Comparison of ENCODE assay signal across 11 mouse cellular contexts in genomic region chr2:134816383-134816782, GRCm38 (mm10). TPM values are rescaled to one million over a fixed set of nuclear protein-coding genes. Genes with fewer than 3 reads are reported as not detected.
DNase-seq lines count a peak whose midpoint lies in the region; ATAC-seq and TF ChIP-seq lines count a peak whose summit lies in the region.
"Had no signal": no experiment of that assay in that cellular context is flagged by ENCODE, and none has a peak within 500 bp of the region (broad histone marks: within the 10 kb centered on the region; RNA-seq: fewer than 3 reads in every experiment).

No protein-coding gene starts in this region.

- no peak for ATAC-seq in forebrain, postnatal 0 days
- ATAC-seq in forebrain, embryonic 13.5 days: no peak
- ATAC-seq in lung, embryonic 16.5 days (ENCODE audit: low read depth): peak; percentile 90
- ATAC-seq in frontal cortex, adult (ENCODE audit: low TSS enrichment): no peak

- H3K27ac ChIP-seq in forebrain, postnatal 0 days (ENCODE audit: low read depth, low read length): no peak overlapping the region
- H3K27ac ChIP-seq in forebrain, embryonic 13.5 days: no peak overlapping the region
- peak overlapping the region; percentile 44 for H3K27ac ChIP-seq in lung, embryonic 16.5 days (ENCODE audit: low read length)
- H3K27ac ChIP-seq: hindbrain, embryonic 15.5 days; limb, embryonic 12.5 days had no signal

- no peak overlapping the region for H3K4me3 ChIP-seq in forebrain, postnatal 0 days (ENCODE audit: low read depth, low read length)
- H3K4me3 ChIP-seq in forebrain, embryonic 13.5 days: no peak overlapping the region
- no peak overlapping the region for H3K4me3 ChIP-seq in lung, embryonic 16.5 days (ENCODE audit: low read length)
- H3K4me3 ChIP-seq: hindbrain, embryonic 15.5 days; limb, embryonic 12.5 days had no signal

- no peak for TF ChIP-seq CTCF in forebrain, postnatal 0 days (IDR thresholded peaks at IDR 0.05; ENCODE audit: low read depth)

- DNase-seq in forebrain, postnatal 0 days: peak; percentile 5
- DNase-seq in left cerebral cortex, postnatal 14 days (ENCODE audit: low spot score in 2 of 2): peak; percentile 13 to 40
- DNase-seq in left cerebral cortex, adult 18-20 months (ENCODE audit: low spot score in 2 of 2): no peak
- DNase-seq in adrenal gland, postnatal 14 days: peak; percentile 49
- DNase-seq in c-Kit-positive CD71-positive TER-119-positive erythroid progenitor cells, embryonic 14.5 days (ENCODE audit: low spot score): no peak

- peaks cover 8% of the 10 kb centered on the region; the same call in 1 of the 2 replicates for H3K4me1 ChIP-seq in forebrain, postnatal 0 days (ENCODE audit: insufficient read depth)
- H3K4me1 ChIP-seq in forebrain, embryonic 13.5 days: no peaks in the 10 kb centered on the region
- H3K4me1 ChIP-seq in lung, embryonic 16.5 days (replicated peaks; ENCODE audit: control insufficient read depth, insufficient read depth, low read length): peaks cover 10% of the 10 kb centered on the region; the same call in 1 of the 2 replicates
- H3K4me1 ChIP-seq: limb, embryonic 12.5 days had no signal

- no peaks in the 10 kb centered on the region for H3K36me3 ChIP-seq in forebrain, postnatal 0 days (ENCODE audit: insufficient read depth)
- no peaks in the 10 kb centered on the region for H3K36me3 ChIP-seq in forebrain, embryonic 13.5 days (ENCODE audit: poor library complexity, severe bottlenecking)
- H3K36me3 ChIP-seq in lung, embryonic 16.5 days (ENCODE audit: control insufficient read depth, insufficient read depth, low read length): no peaks in the 10 kb centered on the region
- H3K36me3 ChIP-seq: hindbrain, embryonic 15.5 days; limb, embryonic 12.5 days had no signal

- H3K27me3 ChIP-seq in forebrain, postnatal 0 days (ENCODE audit: insufficient read depth, low read length): no peaks in the 10 kb centered on the region
- no peaks in the 10 kb centered on the region for H3K27me3 ChIP-seq in forebrain, embryonic 13.5 days
- H3K27me3 ChIP-seq in lung, embryonic 16.5 days (ENCODE audit: control insufficient read depth, insufficient read depth, low read depth, low read length): no peaks in the 10 kb centered on the region
- H3K27me3 ChIP-seq: CH12.LX; hindbrain, embryonic 15.5 days; limb, embryonic 12.5 days had no signal

- intact Hi-C loops in left cerebral cortex, postnatal 14 days (cut with DNase I): no loop called here

- H3K4me2 ChIP-seq in forebrain, postnatal 0 days (ENCODE audit: low read depth): no peak overlapping the region
- no peak overlapping the region for H3K4me2 ChIP-seq in forebrain, embryonic 13.5 days
- H3K4me2 ChIP-seq in lung, embryonic 16.5 days (ENCODE audit: low read depth, low read length): peak overlapping the region; percentile 13
- H3K4me2 ChIP-seq: hindbrain, embryonic 15.5 days; limb, embryonic 12.5 days had no signal

- no peak overlapping the region for H3K9ac ChIP-seq in forebrain, postnatal 0 days
- no peak overlapping the region for H3K9ac ChIP-seq in forebrain, embryonic 13.5 days
- no peak overlapping the region for H3K9ac ChIP-seq in lung, embryonic 16.5 days (ENCODE audit: low read length)
- H3K9ac ChIP-seq: hindbrain, embryonic 15.5 days; limb, embryonic 12.5 days had no signal

- H3K9me3 ChIP-seq in forebrain, postnatal 0 days (ENCODE audit: low read length): no peaks in the 10 kb centered on the region
- no peaks in the 10 kb centered on the region for H3K9me3 ChIP-seq in forebrain, embryonic 13.5 days (replicated peaks)
- H3K9me3 ChIP-seq in lung, embryonic 16.5 days (ENCODE audit: control insufficient read depth, low read length): no peaks in the 10 kb centered on the region
- H3K9me3 ChIP-seq: hindbrain, embryonic 15.5 days; limb, embryonic 12.5 days had no signal

- WGBS in forebrain, postnatal 0 days: 47% methylated on average over 11 of the region's 11 CpGs
- 71% methylated on average over 11 of the region's 11 CpGs for WGBS in forebrain, embryonic 13.5 days
- WGBS in lung, embryonic 16.5 days: 44% methylated on average over 11 of the region's 11 CpGs

RNA-seq across cellular contexts. Expression of gene Plcb1, which starts 30.5 kb away (rescaled TPM):
- total RNA-seq in forebrain, postnatal 0 days (2014; rRNA removed): 58.2 and 61.8 TPM in 2 replicates
- 20.7 and 37.7 TPM in 2 replicates for polyA plus RNA-seq in forebrain, postnatal 0 days (2015; fragmentation: Nextera tagmentation; extraction: Ambion mirVana)
- 27.3 and 27.6 TPM in 2 replicates for polyA plus RNA-seq in forebrain, embryonic 13.5 days (2015; fragmentation: Nextera tagmentation; extraction: Ambion mirVana)
- 100 to 1,000 TPM; 170 to 190 TPM for total RNA-seq in left cerebral cortex, postnatal 14 days (2021)
- total RNA-seq in left cerebral cortex, adult 18-20 months (2021): 100 to 1,000 TPM; 166 to 177 TPM
- 46.0 and 56.2 TPM in 2 replicates for total RNA-seq in adrenal gland, postnatal 14 days (2021)
- 10.7 and 11.8 TPM in 2 replicates for polyA plus RNA-seq in lung, embryonic 16.5 days (2015; fragmentation: Nextera tagmentation; extraction: Ambion mirVana)
- total RNA-seq: CH12.LX had no signal

Comparison
In these comparisons a context has a peak if more than half of its experiments do, and no peak if none do; other contexts are left out.
1. DNase-seq: peak in forebrain, postnatal 0 days (single experiment), left cerebral cortex, postnatal 14 days (2 of 2) and adrenal gland, postnatal 14 days (single experiment); none in left cerebral cortex, adult 18-20 months (0 of 2) and c-Kit-positive CD71-positive TER-119-positive erythroid progenitor cells, embryonic 14.5 days (single experiment).